Mouse (Mus musculus): ENCODE results near the gene Zc3h12c. TPM values are rescaled to one million over a fixed set of nuclear protein-coding genes. Genes with fewer than 3 reads are reported as not detected.

Zc3h12c gene
- polyA plus RNA-seq, 1 experiment from 2014 or later = 4.4 TPM

DNA sequence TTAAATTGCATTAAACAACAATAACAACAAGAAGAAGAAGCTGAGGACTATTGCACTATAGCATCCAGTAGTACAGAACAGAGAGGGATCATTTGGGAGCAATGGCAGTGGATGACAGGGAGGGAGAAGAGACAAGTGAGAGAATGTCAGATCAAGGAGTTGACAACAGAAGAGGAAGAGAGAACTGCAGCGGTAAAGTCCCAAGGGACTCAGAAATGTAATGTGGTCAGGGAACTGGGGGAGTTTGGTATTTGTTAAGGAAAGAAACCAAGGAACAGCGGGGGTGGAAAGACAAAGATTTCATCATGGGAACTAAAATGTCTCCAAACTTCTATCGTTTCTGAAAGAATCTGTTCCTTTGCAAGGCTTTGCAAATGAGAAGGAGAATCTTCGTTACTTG is 22.5 kb upstream of the Zc3h12c start:
- Histone ChIP-seq H3K4me1 (ENCODE audit: control insufficient read depth, insufficient read depth, low read length) (0 out of 2 replicates have a peak, but pooled peaks cover 4% of the 10 kb centered on the region), H3K9ac (ENCODE audit: low read depth, low read length) (no peak overlapping the region), H3K27ac (replicated peaks; ENCODE audit: low read depth, low read length) (no peak overlapping the region), H3K9me3 (ENCODE audit: control insufficient read depth, low read length) (no peaks in the 10 kb centered on the region), H3K27me3 (replicated peaks; ENCODE audit: control insufficient read depth, insufficient read depth, low read length) (no peaks in the 10 kb centered on the region), H3K36me3 (ENCODE audit: control insufficient read depth, insufficient read depth, low read length) (no peaks in the 10 kb centered on the region), H3K4me2 (ENCODE audit: low read depth, low read length) (no peak overlapping the region), H3K4me3 (ENCODE audit: low read depth, low read length) (no peak overlapping the region)
- DNase-seq (ENCODE audit: low spot score) (no peak), ATAC-seq (ENCODE audit: low read depth) (no peak)
- WGBS = 80% methylated on average over 4 of the region's 4 CpGs

DNA sequence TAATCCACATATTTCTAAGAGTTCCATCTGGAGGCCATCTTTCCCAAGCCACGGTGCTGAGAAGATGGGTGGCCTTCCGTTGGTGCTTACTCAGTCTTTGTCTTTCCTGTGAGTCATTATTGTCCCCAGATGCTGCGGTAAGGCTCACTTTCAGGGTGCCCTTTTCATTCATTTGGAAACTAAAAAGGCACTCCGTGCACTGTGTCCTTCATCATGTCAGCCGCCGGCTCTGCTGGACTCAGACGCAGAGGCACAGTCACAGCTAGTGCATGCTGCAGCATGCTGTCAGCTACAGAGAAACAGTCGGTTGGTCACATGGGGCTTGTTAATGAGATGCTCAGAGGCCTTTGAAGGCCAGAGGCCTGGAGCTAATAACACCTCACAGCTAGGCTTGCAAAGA is 19.7 kb upstream of the Zc3h12c start:
- DNase-seq (ENCODE audit: low spot score) (peak; percentile 42), ATAC-seq (ENCODE audit: low read depth) (peak; percentile 41; the same call in 1 of the 2 replicates)
- Histone ChIP-seq H3K27ac (replicated peaks; ENCODE audit: low read depth, low read length) (no peak overlapping the region), H3K9ac (ENCODE audit: low read depth, low read length) (no peak overlapping the region), H3K9me3 (ENCODE audit: control insufficient read depth, low read length) (no peaks in the 10 kb centered on the region), H3K4me2 (ENCODE audit: low read depth, low read length) (no peak overlapping the region), H3K4me1 (ENCODE audit: control insufficient read depth, insufficient read depth, low read length) (0 out of 2 replicates have a peak, but pooled peaks cover 4% of the 10 kb centered on the region), H3K4me3 (ENCODE audit: low read depth, low read length) (no peak overlapping the region), H3K27me3 (replicated peaks; ENCODE audit: control insufficient read depth, insufficient read depth, low read length) (no peaks in the 10 kb centered on the region), H3K36me3 (ENCODE audit: control insufficient read depth, insufficient read depth, low read length) (no peaks in the 10 kb centered on the region)
- 9% methylated on average over 8 of the region's 8 CpGs for WGBS

DNA sequence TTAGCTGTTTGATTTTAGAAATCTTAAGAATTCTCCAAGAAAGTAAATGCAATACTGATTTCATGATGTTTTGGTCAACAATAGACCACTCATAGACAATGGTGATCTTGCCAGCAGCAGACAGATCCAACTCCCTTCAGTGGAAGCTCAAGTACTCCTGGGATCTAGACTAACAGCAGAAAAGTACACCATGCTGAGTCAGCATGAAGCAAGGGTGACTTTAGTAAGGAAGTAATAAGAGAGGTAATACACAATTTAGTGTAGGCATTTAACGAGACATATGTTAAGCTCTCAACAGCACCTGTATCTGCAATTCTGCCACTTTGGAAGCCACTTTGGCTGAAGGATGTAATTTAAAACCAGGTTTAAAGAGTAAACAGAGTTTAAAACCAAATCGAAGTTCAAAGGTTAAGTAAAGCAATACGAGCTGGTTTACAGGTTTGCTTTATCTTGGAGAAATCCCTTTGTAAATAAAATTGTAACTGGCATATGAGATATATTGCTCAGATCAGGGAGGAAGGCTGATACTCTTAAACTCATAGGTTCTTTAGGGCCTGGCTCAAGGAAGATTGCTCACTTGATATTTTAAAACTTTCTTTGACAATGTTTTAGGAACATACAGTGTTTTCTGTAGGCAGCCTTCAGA is 18.0 kb upstream of the Zc3h12c start:
- no peaks in the 10 kb centered on the region for H3K27me3 ChIP-seq (replicated peaks; ENCODE audit: control insufficient read depth, insufficient read depth, low read length)
- no peak overlapping the region for H3K4me3 ChIP-seq (ENCODE audit: low read depth, low read length)
- H3K27ac ChIP-seq (replicated peaks; ENCODE audit: low read depth, low read length) = no peak overlapping the region
- H3K4me1 ChIP-seq (ENCODE audit: control insufficient read depth, insufficient read depth, low read length) = 0 out of 2 replicates have a peak, but pooled peaks cover 4% of the 10 kb centered on the region
- no peaks in the 10 kb centered on the region for H3K9me3 ChIP-seq (ENCODE audit: control insufficient read depth, low read length)
- H3K4me2 ChIP-seq (ENCODE audit: low read depth, low read length) = no peak overlapping the region
- no peak overlapping the region for H3K9ac ChIP-seq (ENCODE audit: low read depth, low read length)
- 35% methylated on average over 3 of the region's 3 CpGs for whole genome bisulfite sequencing
- no peak for DNase-seq (ENCODE audit: low spot score)
- no peaks in the 10 kb centered on the region for H3K36me3 ChIP-seq (ENCODE audit: control insufficient read depth, insufficient read depth, low read length)
- no peak for ATAC-seq (ENCODE audit: low read depth)

DNA sequence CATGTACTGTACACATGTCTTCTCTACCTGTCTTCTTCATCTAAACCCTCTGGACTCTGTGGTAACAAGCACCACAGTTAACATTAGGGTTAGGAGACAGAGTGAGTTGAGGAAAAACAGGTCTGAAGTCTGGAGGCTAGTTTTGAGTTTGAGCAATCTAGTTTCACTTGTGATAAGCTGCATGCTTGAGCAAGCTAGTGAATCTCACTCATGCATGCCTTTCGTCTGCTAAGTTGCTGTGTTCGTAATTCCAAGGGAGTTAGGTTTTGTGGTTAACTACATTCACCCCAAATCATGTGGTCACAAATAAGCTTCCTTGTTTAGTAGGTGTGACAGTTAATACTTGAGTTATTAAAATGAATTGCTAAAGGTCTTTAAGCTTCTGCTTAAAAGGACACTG is 13.0 kb upstream of the Zc3h12c start:
- no peak overlapping the region for H3K4me2 ChIP-seq (ENCODE audit: low read depth, low read length)
- no peaks in the 10 kb centered on the region for H3K27me3 ChIP-seq (replicated peaks; ENCODE audit: control insufficient read depth, insufficient read depth, low read length)
- H3K9me3 ChIP-seq (ENCODE audit: control insufficient read depth, low read length) = no peaks in the 10 kb centered on the region
- ATAC-seq (ENCODE audit: low read depth) (no peak), DNase-seq (ENCODE audit: low spot score) (no peak)
- WGBS = 60% methylated on average over 2 of the region's 2 CpGs
- H3K9ac ChIP-seq (ENCODE audit: low read depth, low read length) = no peak overlapping the region
- no peaks in the 10 kb centered on the region for H3K4me1 ChIP-seq (ENCODE audit: control insufficient read depth, insufficient read depth, low read length)
- no peak overlapping the region for H3K4me3 ChIP-seq (ENCODE audit: low read depth, low read length)
- no peaks in the 10 kb centered on the region for H3K36me3 ChIP-seq (ENCODE audit: control insufficient read depth, insufficient read depth, low read length)
- H3K27ac ChIP-seq (replicated peaks; ENCODE audit: low read depth, low read length) = no peak overlapping the region

DNA sequence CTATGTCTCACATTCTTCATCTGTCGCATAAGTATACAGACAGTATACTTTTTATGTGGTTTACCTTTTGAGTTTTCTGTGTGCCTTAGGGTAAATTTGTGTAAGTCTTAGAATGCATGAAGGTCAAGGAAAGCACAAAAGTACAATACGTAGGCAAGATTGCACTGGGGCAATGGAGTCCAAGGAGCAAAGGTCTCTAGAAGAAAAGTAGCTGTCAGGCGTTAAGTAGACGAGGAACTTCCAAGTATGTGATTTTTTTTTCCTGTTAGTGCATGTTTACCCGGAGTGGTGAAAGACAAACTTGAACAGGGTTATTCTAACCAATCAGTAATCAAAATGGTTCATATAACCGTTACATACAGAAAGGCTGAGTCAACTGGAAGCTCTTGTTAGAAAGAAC is 12.5 kb upstream of the Zc3h12c start:
- WGBS = 76% methylated on average over 6 of the region's 6 CpGs
- DNase-seq (ENCODE audit: low spot score) (no peak), ATAC-seq (ENCODE audit: low read depth) (no peak)
- Histone ChIP-seq H3K4me3 (ENCODE audit: low read depth, low read length) (no peak overlapping the region), H3K9me3 (ENCODE audit: control insufficient read depth, low read length) (no peaks in the 10 kb centered on the region), H3K36me3 (ENCODE audit: control insufficient read depth, insufficient read depth, low read length) (no peaks in the 10 kb centered on the region), H3K27me3 (replicated peaks; ENCODE audit: control insufficient read depth, insufficient read depth, low read length) (no peaks in the 10 kb centered on the region), H3K4me1 (ENCODE audit: control insufficient read depth, insufficient read depth, low read length) (no peaks in the 10 kb centered on the region), H3K27ac (replicated peaks; ENCODE audit: low read depth, low read length) (no peak overlapping the region), H3K9ac (ENCODE audit: low read depth, low read length) (no peak overlapping the region), H3K4me2 (ENCODE audit: low read depth, low read length) (no peak overlapping the region)

DNA sequence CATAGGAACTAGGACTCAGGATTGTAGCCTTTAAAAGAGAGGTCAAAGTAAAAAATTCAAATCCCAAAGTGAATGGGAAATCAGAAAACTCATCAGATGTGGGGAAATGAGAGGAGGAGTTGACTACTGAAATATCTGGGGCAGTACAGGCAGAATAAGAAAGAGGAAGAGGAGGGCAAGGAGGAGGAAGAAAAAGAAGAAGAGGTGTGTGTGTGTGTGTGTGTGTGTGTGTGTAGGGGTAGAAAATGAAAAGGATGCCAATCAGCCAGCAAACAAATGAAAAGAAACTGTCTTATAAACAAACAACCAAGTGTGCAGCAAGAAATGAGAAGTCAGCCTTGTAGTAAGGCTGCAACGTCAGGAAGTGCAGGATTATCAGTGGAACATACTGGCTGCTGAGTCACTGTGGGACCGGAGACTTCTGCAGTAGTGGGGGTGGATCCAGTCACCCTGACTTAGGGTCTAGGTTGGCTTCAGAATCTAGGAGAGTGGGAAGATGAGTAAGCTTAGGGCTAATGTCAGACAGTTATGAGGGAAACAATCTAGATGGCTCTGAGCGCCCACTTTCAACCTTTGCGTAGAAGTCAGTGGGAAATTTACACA is 7.0 kb upstream of the Zc3h12c start:
- Histone ChIP-seq H3K27ac (replicated peaks; ENCODE audit: low read depth, low read length) (no peak overlapping the region), H3K27me3 (replicated peaks; ENCODE audit: control insufficient read depth, insufficient read depth, low read length) (no peaks in the 10 kb centered on the region), H3K9me3 (ENCODE audit: control insufficient read depth, low read length) (no peaks in the 10 kb centered on the region), H3K4me1 (ENCODE audit: control insufficient read depth, insufficient read depth, low read length) (no peaks in the 10 kb centered on the region), H3K36me3 (ENCODE audit: control insufficient read depth, insufficient read depth, low read length) (no peaks in the 10 kb centered on the region), H3K4me3 (ENCODE audit: low read depth, low read length) (no peak overlapping the region), H3K9ac (ENCODE audit: low read depth, low read length) (no peak overlapping the region), H3K4me2 (ENCODE audit: low read depth, low read length) (no peak overlapping the region)
- ATAC-seq (ENCODE audit: low read depth) = no peak
- WGBS = 84% methylated on average over 4 of the region's 4 CpGs
- DNase-seq (ENCODE audit: low spot score) = no peak

DNA sequence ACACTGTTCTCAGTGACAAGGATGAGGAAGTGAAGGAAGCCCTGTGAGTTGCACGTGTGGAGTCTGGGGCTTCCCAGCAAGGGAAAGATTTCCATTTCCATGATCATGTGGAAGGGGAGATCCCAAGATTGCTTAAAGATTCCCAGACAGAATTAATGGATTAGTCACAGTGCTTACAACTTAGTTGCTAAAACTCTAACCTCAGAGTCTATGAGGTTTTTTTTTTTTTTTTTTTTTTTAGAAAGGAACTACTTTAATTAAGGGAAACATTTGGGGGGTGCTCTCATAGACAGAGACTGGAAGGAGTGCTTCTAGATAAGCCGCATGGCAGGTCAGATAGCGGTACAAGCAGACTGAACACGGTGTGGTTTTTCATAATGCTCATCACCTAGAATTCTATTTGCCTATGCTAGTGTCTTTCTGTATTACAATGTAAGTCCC is 6.3 kb upstream of the Zc3h12c start:
- Histone ChIP-seq H3K27ac (replicated peaks; ENCODE audit: low read depth, low read length) (no peak overlapping the region), H3K27me3 (replicated peaks; ENCODE audit: control insufficient read depth, insufficient read depth, low read length) (no peaks in the 10 kb centered on the region; the same call in 1 of the 2 replicates), H3K9me3 (ENCODE audit: control insufficient read depth, low read length) (no peaks in the 10 kb centered on the region), H3K4me2 (ENCODE audit: low read depth, low read length) (no peak overlapping the region), H3K36me3 (ENCODE audit: control insufficient read depth, insufficient read depth, low read length) (no peaks in the 10 kb centered on the region), H3K4me3 (ENCODE audit: low read depth, low read length) (no peak overlapping the region), H3K9ac (ENCODE audit: low read depth, low read length) (no peak overlapping the region), H3K4me1 (ENCODE audit: control insufficient read depth, insufficient read depth, low read length) (no peaks in the 10 kb centered on the region)
- no peak for ATAC-seq (ENCODE audit: low read depth)
- WGBS = 78% methylated on average over 4 of the region's 4 CpGs
- DNase-seq (ENCODE audit: low spot score) = no peak

DNA sequence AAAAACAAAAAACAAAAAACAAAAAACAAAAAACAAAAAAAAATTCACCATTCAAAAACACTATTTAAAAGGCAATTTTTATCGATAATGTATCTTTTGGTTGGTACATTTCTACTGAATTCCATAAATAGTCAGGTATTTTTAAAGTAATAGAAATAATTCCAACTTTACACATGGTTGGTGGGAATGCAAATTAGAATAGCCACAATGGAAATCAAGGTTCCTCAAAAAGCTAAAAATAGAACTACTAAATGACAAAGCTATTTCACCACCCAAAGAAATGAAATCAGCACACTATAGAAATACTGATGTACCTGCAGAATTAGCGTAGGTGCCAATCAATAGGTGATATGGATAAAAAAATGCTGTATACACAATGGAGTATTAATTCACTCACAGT is 5.6 kb upstream of the Zc3h12c start:
- Histone ChIP-seq H3K4me2 (ENCODE audit: low read depth, low read length) (no peak overlapping the region), H3K9me3 (ENCODE audit: control insufficient read depth, low read length) (no peaks in the 10 kb centered on the region), H3K9ac (ENCODE audit: low read depth, low read length) (no peak overlapping the region), H3K27ac (replicated peaks; ENCODE audit: low read depth, low read length) (no peak overlapping the region), H3K4me3 (ENCODE audit: low read depth, low read length) (no peak overlapping the region), H3K4me1 (ENCODE audit: control insufficient read depth, insufficient read depth, low read length) (0 out of 2 replicates have a peak, but pooled peaks cover 4% of the 10 kb centered on the region), H3K27me3 (replicated peaks; ENCODE audit: control insufficient read depth, insufficient read depth, low read length) (no peaks in the 10 kb centered on the region; the same call in 1 of the 2 replicates), H3K36me3 (ENCODE audit: control insufficient read depth, insufficient read depth, low read length) (no peaks in the 10 kb centered on the region)
- ATAC-seq (ENCODE audit: low read depth) = no peak
- WGBS = 93% methylated on average over 2 of the region's 2 CpGs
- no peak for DNase-seq (ENCODE audit: low spot score)

DNA sequence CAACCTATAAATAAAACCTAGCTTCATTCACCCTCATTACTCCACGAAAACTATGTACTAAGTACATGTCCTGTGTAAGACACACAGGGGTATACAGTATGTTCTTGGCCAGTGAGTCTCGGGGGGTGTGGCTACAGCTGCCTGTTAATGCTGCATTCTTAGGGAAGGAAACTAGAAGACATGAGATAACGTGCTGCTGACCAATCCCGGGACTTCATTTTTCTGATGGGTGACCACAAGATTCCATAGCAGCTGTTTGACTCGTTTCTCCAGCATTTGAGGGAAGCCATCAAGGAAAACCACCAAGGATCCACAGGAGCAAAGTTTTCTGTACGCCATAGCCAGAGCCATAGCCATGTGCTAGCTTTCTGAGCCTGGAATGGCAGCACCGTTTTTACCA is 4.2 kb upstream of the Zc3h12c start:
- 56% methylated on average over 7 of the region's 7 CpGs for WGBS

More for the DNA sequence above, 4.2 kb upstream of the Zc3h12c start:
- H3K9me3 ChIP-seq (ENCODE audit: control insufficient read depth, low read length) = no peaks in the 10 kb centered on the region
- no peak overlapping the region for H3K4me3 ChIP-seq (ENCODE audit: low read depth, low read length)
- no peak for DNase-seq (ENCODE audit: low spot score)
- H3K27me3 ChIP-seq (replicated peaks; ENCODE audit: control insufficient read depth, insufficient read depth, low read length) = no peaks in the 10 kb centered on the region; the same call in 1 of the 2 replicates
- H3K36me3 ChIP-seq (ENCODE audit: control insufficient read depth, insufficient read depth, low read length) = no peaks in the 10 kb centered on the region
- no peak overlapping the region for H3K9ac ChIP-seq (ENCODE audit: low read depth, low read length)
- H3K4me1 ChIP-seq (ENCODE audit: control insufficient read depth, insufficient read depth, low read length) = 0 out of 2 replicates have a peak, but pooled peaks cover 5% of the 10 kb centered on the region
- no peak overlapping the region for H3K4me2 ChIP-seq (ENCODE audit: low read depth, low read length)
- ATAC-seq (ENCODE audit: low read depth) = no peak
- H3K27ac ChIP-seq (replicated peaks; ENCODE audit: low read depth, low read length) = no peak overlapping the region
